Mouse (Mus musculus) MEL (cell line): Measurements from ENCODE around the gene Ppp2r5d. TPM values are rescaled to one million over a fixed set of nuclear protein-coding genes. Genes with fewer than 3 reads are reported as not detected.

Experiments used
- GABPA ChIP-seq: IDR thresholded peaks from 2 replicates; pipeline ENCODE4 v1.6.1; 2012; ENCODE audit warnings: low read depth, mild to moderate bottlenecking, inconsistent platforms, low read length, improper control_type of control experiment, moderate library complexity
- MAX ChIP-seq: IDR thresholded peaks from 2 replicates; pipeline ENCODE4 v1.6.1; 2011; ENCODE audit warnings: low read length, improper control_type of control experiment
- MYC ChIP-seq: IDR thresholded peaks from 2 replicates; pipeline ENCODE4 v1.6.1; 2011; ENCODE audit warnings: low read depth, mild to moderate bottlenecking, low read length, improper control_type of control experiment, moderate library complexity
- POLR2AphosphoS2 ChIP-seq: IDR thresholded peaks from 2 replicates; pipeline ENCODE4 v1.6.1; 2011; ENCODE audit warnings: low read length, improper control_type of control experiment
- polyA plus RNA-seq, 2 experiments: library from polyadenylated mRNA; stranded (reverse) in 1 of 2; unstranded in 1 of 2; fragments of >175 nt in 1 of 2; fragments of >200 nt in 1 of 2; gene quantifications; 2 replicates each; pipeline versions ENCODE4 v1.2.1 to v1.2.4; 2012; ENCODE audit warnings: low replicate concordance in 2 of 2, low read depth in 1 of 2; ENCODE audit not compliant: insufficient read length in 2 of 2, insufficient read depth in 1 of 2, missing spikeins in 1 of 2
- total RNA-seq: library from RNA; depleted of rRNA; stranded (reverse); fragments of 300-350 nt; gene quantifications from 2 replicates; pipeline ENCODE4 v1.2.3, GENCODE M21; 2012; rRNA removed

The Ppp2r5d gene
- total and polyA plus RNA-seq, 3 experiments, result 47.6 to 82.9 (median 80.4) TPM

DNA sequence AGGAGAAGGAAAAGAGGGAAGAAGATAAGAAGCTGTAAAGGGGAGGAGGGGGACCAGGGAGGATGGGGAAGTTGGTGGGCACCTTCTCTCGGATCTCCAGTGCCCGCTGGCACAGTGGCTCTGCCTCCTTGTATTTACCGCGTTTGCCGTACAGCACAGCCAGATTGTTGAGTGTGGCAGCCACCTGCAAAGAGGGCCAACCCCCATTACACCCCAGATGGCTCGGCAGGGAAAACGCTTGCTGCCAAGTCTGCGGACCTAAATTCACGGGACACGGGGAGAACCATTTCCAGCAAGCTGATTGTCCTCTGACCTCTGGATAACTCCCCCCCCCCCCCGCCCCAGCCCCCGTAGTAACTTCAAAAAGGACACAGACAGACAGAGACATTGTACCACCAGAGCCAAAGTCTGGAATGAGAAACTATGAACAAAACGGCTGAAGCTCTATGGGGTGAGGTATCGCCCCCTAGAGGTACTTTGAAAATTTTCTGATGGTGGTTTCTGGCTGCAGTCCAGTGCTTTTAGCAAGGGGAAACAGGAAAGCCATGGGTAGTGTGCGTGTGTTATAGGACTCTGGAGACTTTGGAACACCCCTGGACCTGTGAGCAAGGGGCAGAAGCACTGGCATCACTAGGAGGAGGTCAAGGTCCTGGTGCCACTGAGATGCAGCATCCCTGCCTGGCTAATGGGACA, 67.9 kb downstream of the Ppp2r5d start (continued):
- 0 out of 2 replicates have a peak, but pooled peaks have one; percentile 21 for TF ChIP-seq MYC
- TF ChIP-seq MAX, result no peak
- TF ChIP-seq GABPA, result no peak
- TF ChIP-seq POLR2AphosphoS2, result no peak
- TF ChIP-seq, all 39 proteins: peak for 11

Other genes starting within 250 kb of the Ppp2r5d start
- gene Ttbk1, start 217.4 kb downstream of the Ppp2r5d start, total RNA-seq, result not detected in 2 replicates
- under 1 TPM in 1 of 2 experiments, not detected in 1; 0.08 TPM for gene Ttbk1, start 217.4 kb downstream of the Ppp2r5d start, polyA plus RNA-seq
- gene Dnph1, start 208.4 kb downstream of the Ppp2r5d start, total RNA-seq, result 37.2 and 40.8 TPM in 2 replicates
- 10 to 100 TPM in 1 of 2 experiments, not detected in 1; 86.5 TPM for gene Dnph1, start 208.4 kb downstream of the Ppp2r5d start, polyA plus RNA-seq
- 3.6 TPM in 2 replicates for gene Cul9, start 158.7 kb downstream of the Ppp2r5d start, total RNA-seq
- gene Cul9, start 158.7 kb downstream of the Ppp2r5d start, polyA plus RNA-seq, result 10 to 100 TPM in 1 of 2 experiments, not detected in 1; 10.7 TPM
- gene Srf, start 148.9 kb downstream of the Ppp2r5d start, total RNA-seq, result 38.9 and 43.9 TPM in 2 replicates
- 100 to 1,000 TPM in 1 of 2 experiments, not detected in 1; 114 TPM for gene Srf, start 148.9 kb downstream of the Ppp2r5d start, polyA plus RNA-seq
- gene Ptk7, start 75.6 kb downstream of the Ppp2r5d start, total RNA-seq, result 0.04 and 0.39 TPM in 2 replicates
- under 1 TPM in 1 of 2 experiments, not detected in 1; 0.10 TPM for gene Ptk7, start 75.6 kb downstream of the Ppp2r5d start, polyA plus RNA-seq
- 4.6 and 5.4 TPM in 2 replicates for gene Klc4, start 59.1 kb downstream of the Ppp2r5d start, total RNA-seq
- gene Klc4, start 59.1 kb downstream of the Ppp2r5d start, polyA plus RNA-seq, result 1 to 10 TPM in 1 of 2 experiments, not detected in 1; 9.5 TPM
- 224 and 237 TPM in 2 replicates for gene Mrpl2, start 58.9 kb downstream of the Ppp2r5d start, total RNA-seq
- gene Mrpl2, start 58.9 kb downstream of the Ppp2r5d start, polyA plus RNA-seq, result 100 to 1,000 TPM in 1 of 2 experiments, not detected in 1; 207 TPM
- gene Cul7, start 54.8 kb downstream of the Ppp2r5d start, total RNA-seq, result 32.6 and 35.1 TPM in 2 replicates
- 10 to 100 TPM; 35.8 to 45.8 TPM for gene Cul7, start 54.8 kb downstream of the Ppp2r5d start, polyA plus RNA-seq
- 43.6 and 55.3 TPM in 2 replicates for gene Rrp36, start 30.8 kb downstream of the Ppp2r5d start, total RNA-seq
- gene Rrp36, start 30.8 kb downstream of the Ppp2r5d start, polyA plus RNA-seq, result 10 to 100 TPM in 1 of 2 experiments, not detected in 1; 51.2 TPM
- 75.1 and 84.0 TPM in 2 replicates for gene Mea1, start 26.3 kb downstream of the Ppp2r5d start, total RNA-seq
- gene Mea1, start 26.3 kb downstream of the Ppp2r5d start, polyA plus RNA-seq, result 100 to 1,000 TPM in 1 of 2 experiments, not detected in 1; 124 TPM
- 93.6 and 95.0 TPM in 2 replicates for gene Klhdc3, start 24.2 kb downstream of the Ppp2r5d start, total RNA-seq
- gene Klhdc3, start 24.2 kb downstream of the Ppp2r5d start, polyA plus RNA-seq, result 100 to 1,000 TPM in 1 of 2 experiments, not detected in 1; 203 TPM
- gene Pex6, start 6.4 kb upstream of the Ppp2r5d start, total RNA-seq, result 17.7 and 23.0 TPM in 2 replicates
- 10 to 100 TPM in 1 of 2 experiments, not detected in 1; 31.2 TPM for gene Pex6, start 6.4 kb upstream of the Ppp2r5d start, polyA plus RNA-seq
- gene Gnmt, start 24.1 kb upstream of the Ppp2r5d start, total RNA-seq, result 0.23 and 0.62 TPM in 2 replicates
- gene Gnmt, start 24.1 kb upstream of the Ppp2r5d start, polyA plus RNA-seq, result 1 to 10 TPM in 1 of 2 experiments, not detected in 1; 1.6 TPM
- gene Cnpy3, start 47.1 kb upstream of the Ppp2r5d start, total RNA-seq, result 48.7 and 61.4 TPM in 2 replicates
- 10 to 100 TPM in 1 of 2 experiments, not detected in 1; 90.2 TPM for gene Cnpy3, start 47.1 kb upstream of the Ppp2r5d start, polyA plus RNA-seq
- 1.7 and 2.0 TPM in 2 replicates for gene Ptcra, start 58.6 kb upstream of the Ppp2r5d start, total RNA-seq
- 1 to 10 TPM in 1 of 2 experiments, not detected in 1; 1.8 TPM for gene Ptcra, start 58.6 kb upstream of the Ppp2r5d start, polyA plus RNA-seq
- 41.3 and 42.2 TPM in 2 replicates for gene 2310039H08Rik, start 67.5 kb upstream of the Ppp2r5d start, total RNA-seq
- gene 2310039H08Rik, start 67.5 kb upstream of the Ppp2r5d start, polyA plus RNA-seq, result 10 to 100 TPM in 1 of 2 experiments, not detected in 1; 53.2 TPM
- gene Rpl7l1, start 77.6 kb upstream of the Ppp2r5d start, total RNA-seq, result 152 and 166 TPM in 2 replicates
- gene Rpl7l1, start 77.6 kb upstream of the Ppp2r5d start, polyA plus RNA-seq, result 100 to 1,000 TPM; 174 to 342 TPM
- 3.7 and 5.8 TPM in 2 replicates for gene Bicral, start 153.4 kb upstream of the Ppp2r5d start, total RNA-seq
- gene Bicral, start 153.4 kb upstream of the Ppp2r5d start, polyA plus RNA-seq, result 1 to 10 TPM in 1 of 2 experiments, not detected in 1; 6.9 TPM
- gene Tbcc, start 185.6 kb upstream of the Ppp2r5d start, total RNA-seq, result 23.6 and 31.8 TPM in 2 replicates
- 10 to 100 TPM in 1 of 2 experiments, not detected in 1; 19.3 TPM for gene Tbcc, start 185.6 kb upstream of the Ppp2r5d start, polyA plus RNA-seq
- not detected in 2 replicates for gene Prph2, start 205.3 kb upstream of the Ppp2r5d start, total RNA-seq
- gene Prph2, start 205.3 kb upstream of the Ppp2r5d start, polyA plus RNA-seq, result not detected